Mouse (Mus musculus) midbrain, embryonic 10.5 days (tissue): ENCODE results near the gene Sipa1l2. TPM values are rescaled to one million over a fixed set of nuclear protein-coding genes. Genes with fewer than 3 reads are reported as not detected.
A peak's percentile ranks its signal among the peaks of the same experiment; 100 is the strongest.

Source experiments
- DNase-seq: peaks from one replicate; pipeline ENCODE4 v3.0.0-alpha.2; 2017; ENCODE audit warnings: low spot score
- H3K27ac ChIP-seq: fragments of 300-500 bp; sonication (generic); replicated peaks from 2 replicates; pipeline ENCODE4 v1.5.1; 2016; ENCODE audit warnings: mild to moderate bottlenecking
- H3K27me3 ChIP-seq: fragments of 300-500 bp; sonication (generic); 2 replicates; pipeline ENCODE4 v1.6.1; 2016; ENCODE audit warnings: low read depth, mild to moderate bottlenecking; ENCODE audit not compliant: poor library complexity, severe bottlenecking
- H3K36me3 ChIP-seq: fragments of 300-500 bp; sonication (generic); 2 replicates; pipeline ENCODE4 v1.6.1; 2016; ENCODE audit warnings: mild to moderate bottlenecking, moderate library complexity
- H3K4me1 ChIP-seq: fragments of 300-500 bp; sonication (generic); 2 replicates; pipeline ENCODE4 v1.6.1; 2016
- H3K4me3 ChIP-seq: fragments of 300-500 bp; sonication (generic); 2 replicates; pipeline ENCODE4 v1.5.1; 2016; ENCODE audit warnings: mild to moderate bottlenecking, moderate library complexity
- H3K9me3 ChIP-seq: fragments of 300-500 bp; sonication (generic); replicated peaks from 2 replicates; pipeline ENCODE4 v1.6.1; 2016; ENCODE audit warnings: mild to moderate bottlenecking
- WGBS: fragments of 180-500 bp; shearing (Covaris S2); methylation state at CpG from one replicate; pipeline ENCODE4 v1.1.7; 2016; 5-methylcytosine and 5-hydroxymethylcytosine counted together
- polyA plus RNA-seq: library from polyadenylated mRNA; unstranded; fragments of >200 nt; fragmentation: Nextera tagmentation; extraction: Ambion mirVana; gene quantifications from 2 replicates; pipeline ENCODE4 v1.2.1, GENCODE M21; 2016

Gene Sipa1l2
- polyA plus RNA-seq, 1 experiment from 2014 or later: 14.8 TPM

GRCm38 (mm10) chr8:125513935-125514334, 55.7 kb downstream of the Sipa1l2 start:
- Histone ChIP-seq H3K4me3 (no peak overlapping the region), H3K4me1 (peaks cover 87% of the 10 kb centered on the region), H3K27ac (peak overlapping the region; percentile 77), H3K36me3 (no peaks in the 10 kb centered on the region), H3K27me3 (no peaks in the 10 kb centered on the region), H3K9me3 (no peaks in the 10 kb centered on the region)
- WGBS: 22% methylated on average over 5 of the region's 5 CpGs
- DNase-seq: peak; percentile 40

- H3K4me1 ChIP-seq: peaks cover 86% of the 10 kb centered on the region
- no peaks in the 10 kb centered on the region for H3K27me3 ChIP-seq
- no peak overlapping the region for H3K4me3 ChIP-seq
- H3K9me3 ChIP-seq: no peaks in the 10 kb centered on the region
- WGBS: 65% methylated on average over 5 of the region's 5 CpGs
- peak overlapping the region; percentile 77 for H3K27ac ChIP-seq
- no peak for DNase-seq
- H3K36me3 ChIP-seq: no peaks in the 10 kb centered on the region
These were observed 56.3 kb downstream of the Sipa1l2 start for GRCm38 (mm10) chr8:125513242-125513866.

- no peaks in the 10 kb centered on the region for H3K36me3 ChIP-seq
- peaks cover 89% of the 10 kb centered on the region for H3K4me1 ChIP-seq
- DNase-seq: no peak
- WGBS: 84% methylated on average over 1 of the region's 1 CpGs
- no peak overlapping the region for H3K27ac ChIP-seq
- H3K4me3 ChIP-seq: no peak overlapping the region
- H3K27me3 ChIP-seq: no peaks in the 10 kb centered on the region
- no peaks in the 10 kb centered on the region for H3K9me3 ChIP-seq
These were observed 57.0 kb downstream of the Sipa1l2 start for GRCm38 (mm10) chr8:125512561-125512960.

- 70% methylated on average over 14 of the region's 14 CpGs for WGBS
- no peak overlapping the region for H3K4me3 ChIP-seq
- no peaks in the 10 kb centered on the region for H3K36me3 ChIP-seq
- peaks cover 87% of the 10 kb centered on the region for H3K4me1 ChIP-seq
- no peak for DNase-seq
- no peaks in the 10 kb centered on the region for H3K27me3 ChIP-seq
- peak overlapping the region; percentile 47; the same call in 1 of the 2 replicates for H3K27ac ChIP-seq
- no peaks in the 10 kb centered on the region for H3K9me3 ChIP-seq
These were observed 58.5 kb downstream of the Sipa1l2 start for GRCm38 (mm10) chr8:125510861-125511668.

- Histone ChIP-seq H3K9me3 (no peaks in the 10 kb centered on the region), H3K36me3 (no peaks in the 10 kb centered on the region), H3K27ac (no peak overlapping the region), H3K4me3 (no peak overlapping the region), H3K27me3 (no peaks in the 10 kb centered on the region), H3K4me1 (peaks cover 87% of the 10 kb centered on the region)
- DNase-seq: no peak
- WGBS: 42% methylated on average over 4 of the region's 4 CpGs
These were observed 59.8 kb downstream of the Sipa1l2 start for GRCm38 (mm10) chr8:125509776-125510175.

- peaks cover 87% of the 10 kb centered on the region for H3K4me1 ChIP-seq
- H3K36me3 ChIP-seq: no peaks in the 10 kb centered on the region
- H3K4me3 ChIP-seq: no peak overlapping the region
- WGBS: 92% methylated on average over 6 of the region's 6 CpGs
- no peaks in the 10 kb centered on the region for H3K27me3 ChIP-seq
- DNase-seq: no peak
- H3K9me3 ChIP-seq: no peaks in the 10 kb centered on the region
- H3K27ac ChIP-seq: no peak overlapping the region
These were observed 60.4 kb downstream of the Sipa1l2 start for GRCm38 (mm10) chr8:125509175-125509574.

GRCm38 (mm10) chr8:125507291-125507690, 62.3 kb downstream of the Sipa1l2 start:
- Histone ChIP-seq H3K9me3 (no peaks in the 10 kb centered on the region), H3K27ac (peak overlapping the region; percentile 42; the same call in 1 of the 2 replicates), H3K4me1 (peaks cover 73% of the 10 kb centered on the region), H3K27me3 (no peaks in the 10 kb centered on the region), H3K36me3 (no peaks in the 10 kb centered on the region), H3K4me3 (no peak overlapping the region)
- 78% methylated on average over 8 of the region's 8 CpGs for WGBS
- DNase-seq: no peak

- Histone ChIP-seq H3K36me3 (no peaks in the 10 kb centered on the region), H3K27ac (peak overlapping the region; percentile 58), H3K4me1 (peaks cover 62% of the 10 kb centered on the region), H3K4me3 (no peak overlapping the region), H3K9me3 (no peaks in the 10 kb centered on the region), H3K27me3 (no peaks in the 10 kb centered on the region)
- DNase-seq: no peak
- WGBS: 36% methylated on average over 6 of the region's 6 CpGs
These were observed 64.9 kb downstream of the Sipa1l2 start for GRCm38 (mm10) chr8:125504605-125505257.

- Histone ChIP-seq H3K4me3 (no peak overlapping the region), H3K36me3 (no peaks in the 10 kb centered on the region), H3K27me3 (no peaks in the 10 kb centered on the region), H3K4me1 (peaks cover 60% of the 10 kb centered on the region), H3K27ac (no peak overlapping the region), H3K9me3 (no peaks in the 10 kb centered on the region)
- no peak for DNase-seq
- 90% methylated on average over 8 of the region's 8 CpGs for WGBS
These were observed 65.8 kb downstream of the Sipa1l2 start for GRCm38 (mm10) chr8:125503808-125504207.

GRCm38 (mm10) chr8:125502828-125503227, 66.8 kb downstream of the Sipa1l2 start:
- peaks cover 58% of the 10 kb centered on the region for H3K4me1 ChIP-seq
- no peak for DNase-seq
- no peak overlapping the region for H3K27ac ChIP-seq
- no peaks in the 10 kb centered on the region for H3K27me3 ChIP-seq
- 91% methylated on average over 3 of the region's 3 CpGs for whole genome bisulfite sequencing
- H3K9me3 ChIP-seq: no peaks in the 10 kb centered on the region
- H3K36me3 ChIP-seq: no peaks in the 10 kb centered on the region
- H3K4me3 ChIP-seq: no peak overlapping the region

- 81% methylated on average over 5 of the region's 5 CpGs for WGBS
- no peak for DNase-seq
- Histone ChIP-seq H3K4me1 (peaks cover 40% of the 10 kb centered on the region), H3K9me3 (no peaks in the 10 kb centered on the region), H3K27ac (no peak overlapping the region), H3K4me3 (no peak overlapping the region), H3K27me3 (no peaks in the 10 kb centered on the region), H3K36me3 (no peaks in the 10 kb centered on the region)
These were observed 69.6 kb downstream of the Sipa1l2 start for GRCm38 (mm10) chr8:125500005-125500404.

GRCm38 (mm10) chr8:125498508-125498907, 71.1 kb downstream of the Sipa1l2 start:
- H3K9me3 ChIP-seq: no peaks in the 10 kb centered on the region
- DNase-seq: no peak
- H3K4me3 ChIP-seq: no peak overlapping the region
- 78% methylated on average over 10 of the region's 10 CpGs for WGBS
- peaks cover 31% of the 10 kb centered on the region for H3K4me1 ChIP-seq
- H3K36me3 ChIP-seq: no peaks in the 10 kb centered on the region
- H3K27me3 ChIP-seq: no peaks in the 10 kb centered on the region
- H3K27ac ChIP-seq: peak overlapping the region; percentile 30

GRCm38 (mm10) chr8:125495545-125495944, 74.1 kb downstream of the Sipa1l2 start:
- peaks cover 22% of the 10 kb centered on the region for H3K36me3 ChIP-seq
- H3K9me3 ChIP-seq: no peaks in the 10 kb centered on the region
- H3K4me3 ChIP-seq: no peak overlapping the region
- peaks cover 34% of the 10 kb centered on the region for H3K4me1 ChIP-seq
- no peak for DNase-seq
- H3K27ac ChIP-seq: no peak overlapping the region
- no peaks in the 10 kb centered on the region for H3K27me3 ChIP-seq
- 81% methylated on average over 2 of the region's 2 CpGs for WGBS
